Mouse (Mus musculus) left cerebral cortex, postnatal 14 days (tissue): ENCODE measurements around the gene Cpvl. TPM values are rescaled to one million over a fixed set of nuclear protein-coding genes. Genes with fewer than 3 reads are reported as not detected.

Source experiments
- DNase-seq, 2 experiments: peaks; one replicate each; pipeline ENCODE4 v3.0.0; 2021 to 2022; ENCODE audit warnings: low spot score in 2 of 2, mixed read lengths in 1 of 2
- intact Hi-C: fragments of 180-260 bp; cut with DNase I; formaldehyde crosslinking; loops from one replicate; pipeline ENCODE4 v1.15.1; 2025
- total RNA-seq, 2 experiments: library from RNA; stranded (reverse); gene quantifications; 2 replicates each; pipeline ENCODE4 v1.2.3; 2021

The Cpvl gene
- total RNA-seq, 2 experiments from 2014 or later: not detected

DNA sequence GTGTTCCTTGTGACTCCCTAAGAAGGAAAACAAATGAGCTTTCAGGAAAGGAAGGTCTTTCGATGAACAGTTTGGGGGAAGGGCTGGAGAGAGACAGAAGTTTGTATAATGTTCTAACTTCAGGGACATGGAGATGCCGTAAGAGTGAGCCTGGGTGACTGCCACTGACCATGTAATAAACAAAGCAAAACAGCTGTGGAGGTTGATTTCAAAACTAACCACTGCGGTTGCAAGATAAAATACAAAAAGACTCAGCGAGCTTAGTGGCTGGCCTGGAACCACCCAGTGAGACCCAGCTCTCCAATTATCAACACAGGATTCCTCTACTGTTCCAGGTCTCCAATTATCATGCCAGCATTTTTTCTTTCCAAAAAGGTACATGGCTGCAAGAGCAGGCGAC lies 33.6 kb downstream of the Cpvl start:
- no peak for DNase-seq
- intact Hi-C loops: no loop called here

DNA sequence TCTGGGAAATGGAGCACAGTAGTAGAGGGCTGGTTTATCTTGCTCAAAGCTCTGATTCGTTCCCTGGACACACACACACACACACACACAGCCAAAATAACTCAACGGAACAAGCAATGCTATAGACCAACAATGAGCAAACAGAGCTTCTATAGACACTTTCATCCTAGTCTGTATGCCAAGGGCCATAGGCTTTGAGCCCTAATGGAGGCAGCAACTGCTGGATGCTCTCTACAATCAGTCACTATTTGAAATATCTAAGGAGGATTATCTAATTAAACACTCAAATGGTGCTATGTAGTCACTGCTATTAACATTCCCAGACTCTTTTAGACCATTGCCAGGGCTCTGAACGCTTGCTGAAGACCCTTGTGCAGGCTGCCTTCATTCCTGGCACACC lies 34.1 kb downstream of the Cpvl start:
- intact Hi-C loops: no loop called here

GRCm38 (mm10) chr6:53942190-53942831 lies 36.2 kb downstream of the Cpvl start:
- intact Hi-C loops: no loop called here
- DNase-seq: no peak

More for the DNA sequence above, 34.1 kb downstream of the Cpvl start:
- DNase-seq: no peak

- DNase-seq: no peak
- intact Hi-C loops: no loop called here
Observed at GRCm38 (mm10) chr6:53939752-53940151, 38.7 kb downstream of the Cpvl start.

GRCm38 (mm10) chr6:53938942-53939341 lies 39.5 kb downstream of the Cpvl start:
- intact Hi-C loops: no loop called here
- no peak for DNase-seq

- DNase-seq: no peak
- intact Hi-C loops: no loop called here
Observed at GRCm38 (mm10) chr6:53937143-53938134, 41.0 kb downstream of the Cpvl start.

- intact Hi-C loops: no loop called here
Observed at GRCm38 (mm10) chr6:53931605-53932004, 46.9 kb downstream of the Cpvl start.

DNA sequence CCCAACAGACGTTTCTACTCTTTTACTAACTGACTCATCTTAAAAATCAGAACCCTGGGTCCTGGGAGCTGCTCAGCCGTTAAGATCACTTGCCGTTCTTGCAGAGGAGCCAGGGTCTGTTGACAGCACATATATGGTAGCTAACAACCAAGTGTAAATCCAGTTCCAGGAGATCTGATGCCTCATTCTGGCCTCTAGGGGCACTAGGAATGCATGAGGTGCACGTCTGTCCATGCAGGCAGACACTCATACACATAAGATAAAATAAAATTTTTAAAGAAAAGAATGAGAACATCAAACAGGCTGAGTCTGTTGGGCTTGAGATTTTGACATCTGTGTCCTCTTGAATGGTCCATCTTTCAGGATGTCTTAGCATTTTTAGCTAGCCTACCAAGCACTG lies 48.6 kb downstream of the Cpvl start:
- intact Hi-C loops: no loop called here
- no peak for DNase-seq

More at GRCm38 (mm10) chr6:53931605-53932004, 46.9 kb downstream of the Cpvl start:
- DNase-seq: no peak

DNA sequence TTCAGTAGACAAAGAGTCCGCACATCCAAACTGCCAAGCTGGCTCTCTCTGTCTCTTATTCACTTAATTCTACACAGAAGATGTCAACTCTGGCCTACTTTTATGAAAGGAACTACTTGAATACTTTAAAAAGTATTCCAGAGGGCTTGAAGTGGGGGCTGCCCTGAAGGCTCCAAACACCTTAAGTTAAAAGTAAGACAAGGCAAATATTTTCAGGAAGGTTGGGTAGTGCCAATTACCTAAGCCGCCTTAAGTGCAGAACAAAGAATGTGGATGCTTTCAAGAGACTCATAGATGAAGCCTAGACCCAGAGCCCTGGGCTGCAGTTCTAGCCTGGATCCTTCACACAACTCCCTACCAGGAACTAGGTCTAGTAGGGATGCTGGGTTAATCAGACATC lies 52.3 kb downstream of the Cpvl start:
- intact Hi-C loops: no loop called here
- no peak for DNase-seq

- no peak for DNase-seq
- intact Hi-C loops: no loop called here
Observed at GRCm38 (mm10) chr6:53925192-53925591, 53.3 kb downstream of the Cpvl start.

- DNase-seq: no peak
- intact Hi-C loops: no loop called here
Observed at GRCm38 (mm10) chr6:53920041-53920440, 58.4 kb downstream of the Cpvl start.

GRCm38 (mm10) chr6:53917026-53917558 lies 61.4 kb downstream of the Cpvl start:
- no peak for DNase-seq

GRCm38 (mm10) chr6:53915347-53915746 lies 63.1 kb downstream of the Cpvl start:
- intact Hi-C loops: no loop called here
- DNase-seq: no peak

More at GRCm38 (mm10) chr6:53917026-53917558, 61.4 kb downstream of the Cpvl start:
- intact Hi-C loops: no loop called here

DNA sequence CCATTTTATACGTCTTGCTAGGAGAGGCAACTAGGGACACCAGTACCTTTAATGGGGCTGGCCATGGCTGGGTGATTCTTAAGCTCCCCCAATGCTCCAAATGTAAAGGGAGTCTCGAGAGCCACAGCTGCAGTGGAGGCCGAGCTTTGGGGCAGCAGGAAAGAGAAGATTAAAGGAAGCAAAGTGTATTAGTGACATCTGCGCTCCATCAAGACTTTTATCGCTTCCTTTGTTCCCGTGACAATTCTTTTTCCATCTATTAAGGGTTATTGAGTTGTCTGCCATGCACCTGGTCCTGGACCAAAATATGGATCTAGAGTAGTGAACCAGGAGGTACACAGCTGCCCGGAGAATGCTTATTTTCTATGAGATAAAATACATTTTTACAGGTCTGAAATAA lies 65.3 kb downstream of the Cpvl start:
- no peak for DNase-seq
- intact Hi-C loops: no loop called here

DNA sequence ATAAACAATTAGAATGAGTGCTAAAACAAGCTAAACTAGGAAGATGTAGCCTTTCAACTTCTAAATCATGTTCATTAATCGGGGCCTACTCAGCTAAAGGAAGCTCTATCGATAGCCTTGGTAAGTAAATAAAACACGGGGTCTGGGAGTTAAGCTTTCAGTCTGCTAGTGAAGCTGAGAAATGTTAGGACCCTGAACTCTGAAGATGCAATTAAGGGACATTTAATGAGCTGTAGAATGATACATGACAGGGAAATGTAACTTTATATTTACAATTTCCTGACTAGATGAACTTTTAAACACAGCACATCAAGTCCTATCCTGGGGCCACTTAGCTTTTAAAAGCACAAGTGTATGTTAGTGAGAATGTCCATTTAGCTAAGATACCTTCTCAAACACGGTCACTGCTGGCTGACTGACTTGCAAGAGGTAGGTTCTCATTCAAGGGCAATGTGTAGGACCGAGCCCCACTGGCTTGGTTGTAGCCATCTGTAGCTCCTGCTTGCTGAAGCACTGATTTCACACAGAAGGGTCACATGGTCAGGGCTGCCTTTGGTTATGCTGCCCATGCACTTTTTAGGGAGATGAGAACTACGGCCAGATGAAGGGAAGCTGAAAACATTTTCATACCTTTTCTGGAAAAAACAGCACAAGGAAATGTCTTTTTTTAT lies 66.2 kb downstream of the Cpvl start:
- intact Hi-C loops: no loop called here
- no peak for DNase-seq

- intact Hi-C loops: no loop called here
- DNase-seq: no peak
Observed at GRCm38 (mm10) chr6:53909986-53910385, 68.5 kb downstream of the Cpvl start.

- intact Hi-C loops: no loop called here
- no peak for DNase-seq
Observed at GRCm38 (mm10) chr6:53909446-53909845, 69.0 kb downstream of the Cpvl start.

DNA sequence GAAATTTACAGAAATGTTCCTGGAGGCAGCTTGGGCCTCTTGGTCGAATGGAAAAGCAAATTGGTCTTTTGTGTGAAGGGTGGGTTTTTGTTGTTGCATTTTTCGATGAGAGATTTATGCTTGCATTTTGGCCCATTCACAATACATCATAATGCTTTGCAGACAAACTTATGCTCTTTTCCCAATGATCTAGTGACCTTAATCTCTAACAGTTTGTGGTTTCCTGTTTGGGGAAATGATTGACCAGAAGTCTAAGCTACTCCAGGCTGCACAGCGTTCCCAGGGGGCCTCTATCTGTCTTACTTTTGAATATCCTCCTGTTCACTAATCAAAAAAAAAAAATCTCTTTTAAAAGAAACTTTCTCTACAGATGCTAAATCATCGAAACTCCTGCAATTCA lies 71.6 kb downstream of the Cpvl start:
- intact Hi-C loops: no loop called here
- no peak for DNase-seq

- intact Hi-C loops: no loop called here
- DNase-seq: no peak
Observed at GRCm38 (mm10) chr6:53906051-53906462, 72.4 kb downstream of the Cpvl start.

DNA sequence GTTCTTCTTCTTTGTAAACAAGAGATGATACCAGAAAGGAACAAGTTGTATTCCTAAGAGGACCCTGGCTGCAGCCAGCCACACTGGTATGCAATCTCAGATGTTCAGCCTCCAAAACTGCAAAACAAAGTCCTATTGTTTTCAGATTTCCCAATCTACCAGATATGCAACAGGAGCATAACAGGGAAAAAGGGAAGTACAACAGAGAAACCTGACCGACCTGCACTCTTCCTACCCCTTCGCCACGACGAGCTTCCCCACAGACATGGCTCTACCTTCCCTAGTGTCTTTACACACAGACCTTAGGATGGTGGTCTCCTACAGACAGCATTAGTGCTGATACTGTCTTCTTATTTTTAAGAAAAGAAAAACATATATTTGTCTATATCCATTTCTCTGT lies 72.9 kb downstream of the Cpvl start:
- intact Hi-C loops: no loop called here
- no peak for DNase-seq
